Mouse (Mus musculus) liver, adult 2 months (tissue): ENCODE results near the gene Rnf181.

Experiments used
- CTCF ChIP-seq: fragments of 200-500 bp; IDR thresholded peaks from 2 replicates; pipeline ENCODE4 v1.5.1; 2011; ENCODE audit warnings: low read depth, low read length, control low read depth
- POLR2A ChIP-seq: fragments of 200-500 bp; IDR thresholded peaks from 2 replicates; pipeline ENCODE4 v1.6.1; 2011; ENCODE audit warnings: low read length, control low read depth; ENCODE audit not compliant: insufficient read depth; ENCODE audit errors: extremely low read depth

DNA sequence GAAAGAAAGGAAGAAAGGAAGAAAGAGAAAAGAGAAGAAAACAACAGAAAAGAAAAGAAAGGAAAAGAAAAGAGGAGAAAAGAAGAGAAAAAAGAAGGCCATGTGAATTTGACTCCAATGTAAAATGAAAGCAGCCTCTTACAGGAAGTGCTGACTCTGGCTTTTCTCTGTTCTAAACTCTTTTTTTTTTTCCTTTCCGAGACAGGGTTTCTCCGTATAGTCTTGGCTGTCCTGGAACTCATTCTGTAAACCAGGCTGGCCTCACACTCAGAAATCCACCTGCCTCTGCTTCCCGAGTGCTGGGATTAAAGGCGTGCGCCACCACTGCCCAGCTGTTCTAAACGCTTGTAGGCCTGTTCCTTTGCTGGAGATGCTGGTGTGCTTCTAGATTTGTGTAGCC is 15.7 kb upstream of the Rnf181 start:
- no peak for TF ChIP-seq CTCF
- TF ChIP-seq POLR2A, result no peak
